Mouse (Mus musculus) G1E (cell line): ENCODE measurements at regions not wholly inside any gene's neighbourhood (a gene's known extent, or its start where the extent isn't known, plus 50 kb on each side); places are given as distances from the start of the nearest gene placed in this dataset.

Experiments used
- CTCF ChIP-seq: IDR thresholded peaks from 2 replicates; pipeline ENCODE4 v1.5.1; 2012; ENCODE audit warnings: low read depth, low read length, inconsistent platforms, mixed read lengths
- TAL1 ChIP-seq: conservative IDR thresholded peaks from 2 replicates; pipeline ENCODE4 v1.6.1; 2012; ENCODE audit warnings: low read depth, low read length, inconsistent platforms, mixed read lengths

DNA sequence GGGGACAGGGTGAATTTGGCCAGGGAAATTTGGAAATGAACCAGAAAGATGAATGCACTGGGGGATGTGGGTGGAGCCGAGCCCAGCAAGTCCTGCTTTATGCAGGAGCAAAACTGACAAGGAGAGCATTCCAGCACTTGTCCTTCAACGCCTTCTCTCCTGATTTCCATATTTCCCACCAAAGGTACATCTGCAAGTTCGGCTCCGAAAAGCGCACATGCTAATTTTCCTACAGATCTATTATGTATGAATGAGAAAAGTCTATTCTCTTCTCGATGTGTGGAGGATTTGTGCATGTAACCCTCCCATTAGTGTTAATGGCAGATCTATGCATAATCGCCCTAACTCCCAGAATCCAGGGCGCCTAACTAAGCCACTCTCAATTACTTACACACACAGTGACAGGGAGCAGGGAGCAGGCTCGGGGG, 190.8 kb downstream of the Zfp326 start:
- TF ChIP-seq CTCF = no peak
- TF ChIP-seq TAL1 = no peak
